Mouse (Mus musculus): ENCODE measurements around the gene Rgs3.

DNA sequence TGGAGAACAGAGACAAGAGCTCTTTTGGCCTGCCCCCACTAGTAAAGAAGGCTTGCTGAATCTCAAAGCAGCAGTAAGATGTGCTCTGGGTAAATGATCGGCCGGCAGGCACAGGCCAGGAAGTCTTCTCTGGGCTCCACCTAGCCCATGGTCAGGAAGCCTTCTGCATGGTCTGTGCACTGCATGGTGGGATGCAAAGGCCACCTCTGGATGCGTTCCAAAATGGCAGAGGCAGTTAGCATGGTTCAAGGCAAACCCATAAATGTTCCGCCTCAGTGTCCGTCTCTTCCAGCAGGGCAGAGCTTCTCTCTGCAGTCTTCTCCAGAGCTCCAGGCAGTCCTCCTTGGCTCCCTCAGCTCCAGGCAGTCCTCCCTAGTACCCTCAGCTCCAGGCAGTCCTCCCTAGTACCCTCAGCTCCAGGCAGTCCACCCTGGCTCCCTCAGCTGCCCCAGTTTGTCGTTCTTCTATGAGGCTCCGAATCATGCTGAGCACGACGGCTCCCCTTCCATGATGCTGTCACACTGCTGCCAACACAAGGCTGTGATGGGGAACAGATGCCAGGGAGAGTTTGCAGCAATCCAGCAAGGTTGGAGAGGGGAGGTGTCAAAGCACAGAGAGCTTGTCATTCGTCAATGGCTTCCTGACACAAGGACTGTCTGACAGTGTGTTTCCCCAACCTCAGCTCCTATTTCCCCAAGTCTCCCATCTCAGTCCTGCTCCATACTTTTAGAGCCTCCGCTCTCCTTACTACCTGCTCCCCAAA is 84.6 kb downstream of the Rgs3 start:
- TF ChIP-seq CTCF (IDR thresholded peaks at IDR 0.05; ENCODE audit: low read depth) (no peak), EP300 (IDR thresholded peaks at IDR 0.05; ENCODE audit: low read depth) (no peak)

Measured in heart, postnatal 0 days (tissue).